Mouse (Mus musculus): ENCODE results near the gene Gm33815. TPM values are rescaled to one million over a fixed set of nuclear protein-coding genes. Genes with fewer than 3 reads are reported as not detected.
"Not testable (repeated sequence)": the region's sequence is repeated elsewhere in the genome, so short reads cannot be mapped to it uniquely, and the experiment has no call there.

The Gm33815 gene
- polyA plus RNA-seq (2012; rRNA removed), result not detected in 2 replicates

- DNase-seq (ENCODE audit: low read depth), result not testable (repeated sequence)
Observed at GRCm38 (mm10) chrY:69320832-69321231, at the start of gene Gm33815. Gm33815 (plus strand) TSS chrY:69321132.

Data from gonadal fat pad, adult 2 months (tissue).